Mouse (Mus musculus) megakaryocyte-erythroid progenitor cell, adult 5-6 weeks (primary cell): ENCODE data around the gene Ifi35. TPM values are rescaled to one million over a fixed set of nuclear protein-coding genes. Genes with fewer than 3 reads are reported as not detected.
A peak's percentile ranks its signal among the peaks of the same experiment; 100 is the strongest.

Experiments
- ATAC-seq: replicated peaks from 2 replicates; pipeline ENCODE4 v1.8.0; 2016; ENCODE audit warnings: mild to moderate bottlenecking, inconsistent platforms; ENCODE audit not compliant: severe bottlenecking, poor library complexity, low FRiP score, low TSS enrichment
- total RNA-seq, 2 experiments: library from RNA; stranded (forward) in 1 of 2; stranded (reverse) in 1 of 2; fragments of 200-1000, 215-1000 nt in 1 of 2; fragments of >200 nt in 1 of 2; fragmentation: Nextera tagmentation in 1 of 2; gene quantifications; 2 replicates each; pipeline ENCODE4 v1.2.3; 2014 to 2017

Ifi35 gene
- total RNA-seq, 2 experiments from 2014 or later, result 33.5 to 44.1 TPM

DNA sequence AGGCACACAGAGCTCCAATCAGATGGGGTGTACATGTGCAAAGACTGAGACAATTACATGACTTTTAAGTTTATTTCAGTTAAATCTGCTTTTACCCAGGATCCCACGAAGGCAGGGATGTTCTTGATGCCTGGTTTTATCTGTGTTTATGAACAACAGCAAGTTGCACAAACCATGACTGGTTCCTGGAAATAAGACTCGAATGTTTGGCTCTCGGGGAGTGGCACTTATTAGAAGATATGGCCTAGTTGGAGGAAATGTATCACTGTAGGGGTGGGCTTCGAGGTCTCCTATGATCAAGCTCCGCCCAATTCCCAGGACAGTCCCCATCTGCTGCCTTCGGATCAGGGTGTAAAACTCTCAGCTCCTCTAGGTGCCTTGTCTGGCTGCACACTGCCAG, 37.9 kb downstream of the Ifi35 start:
- peak; percentile 29 for ATAC-seq

DNA sequence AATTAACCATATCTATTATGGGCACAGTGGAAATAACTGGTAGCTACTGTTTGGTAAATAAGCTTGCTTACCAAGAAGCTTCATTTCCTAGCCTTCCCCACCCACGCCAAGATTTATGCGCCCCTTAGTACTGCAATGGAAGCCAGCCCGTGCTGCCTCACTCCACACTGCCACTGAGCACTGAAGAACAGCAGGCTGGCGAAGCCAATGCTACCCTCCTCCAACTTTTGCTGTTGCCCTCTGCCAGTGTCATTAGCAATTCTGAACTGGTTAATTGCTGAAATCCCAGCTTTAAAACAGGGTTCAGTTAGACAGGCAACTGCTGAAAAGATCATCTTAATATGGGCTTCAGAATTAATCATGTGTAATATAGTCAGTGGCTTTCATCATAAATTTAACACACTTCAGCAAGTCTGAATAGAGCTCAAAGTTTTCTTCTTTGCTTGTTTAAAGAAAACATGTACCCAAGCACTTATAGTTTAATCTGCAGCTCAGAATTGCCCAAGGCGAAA, 58.1 kb downstream of the Ifi35 start:
- no peak for ATAC-seq

DNA sequence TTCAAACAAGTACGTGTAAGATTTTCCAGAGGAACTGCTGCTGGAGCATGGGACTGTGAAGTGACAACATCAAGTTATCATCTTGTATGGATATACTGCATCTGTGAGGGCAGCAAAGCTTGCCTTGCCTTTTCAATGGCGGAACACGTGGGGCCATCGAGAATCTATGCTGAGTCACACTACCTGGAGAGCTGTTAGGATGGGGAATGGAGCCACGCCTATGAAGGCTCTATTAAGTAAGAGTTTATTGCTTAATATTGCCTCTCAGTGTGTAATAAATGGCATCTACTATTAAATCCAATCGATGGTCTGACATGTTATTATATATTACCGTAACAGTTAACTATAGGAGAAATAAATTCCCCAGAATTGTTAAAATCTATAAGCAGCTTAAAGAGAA, 58.9 kb downstream of the Ifi35 start:
- ATAC-seq, result no peak

Other genes with a start within 250 kb of the Ifi35 start
- 18.2 and 20.6 TPM in 2 replicates for gene Ezh1, start 221.9 kb upstream of the Ifi35 start, total RNA-seq (2014; fragmentation: Nextera tagmentation)
- gene Ezh1, start 221.9 kb upstream of the Ifi35 start, total RNA-seq (2017), result 13.8 and 20.3 TPM in 2 replicates
- gene Ramp2, start 202.4 kb upstream of the Ifi35 start, total RNA-seq (2014; fragmentation: Nextera tagmentation), result not detected in 2 replicates
- gene Ramp2, start 202.4 kb upstream of the Ifi35 start, total RNA-seq (2017), result not detected in 2 replicates
- 112 and 137 TPM in 2 replicates for gene Vps25, start 194.7 kb upstream of the Ifi35 start, total RNA-seq (2014; fragmentation: Nextera tagmentation)
- 44.7 and 71.5 TPM in 2 replicates for gene Vps25, start 194.7 kb upstream of the Ifi35 start, total RNA-seq (2017)
- 0.25 and 1.4 TPM in 2 replicates for gene Wnk4, start 187.8 kb upstream of the Ifi35 start, total RNA-seq (2014; fragmentation: Nextera tagmentation)
- 0.05 and 0.30 TPM in 2 replicates for gene Wnk4, start 187.8 kb upstream of the Ifi35 start, total RNA-seq (2017)
- gene Cntd1, start 169.4 kb upstream of the Ifi35 start, total RNA-seq (2014; fragmentation: Nextera tagmentation), result 2.3 and 3.7 TPM in 2 replicates
- gene Cntd1, start 169.4 kb upstream of the Ifi35 start, total RNA-seq (2017), result 2.1 and 4.2 TPM in 2 replicates
- 67.5 and 86.7 TPM in 2 replicates for gene Coa3, start 169.3 kb upstream of the Ifi35 start, total RNA-seq (2014; fragmentation: Nextera tagmentation)
- 28.4 and 40.6 TPM in 2 replicates for gene Coa3, start 169.3 kb upstream of the Ifi35 start, total RNA-seq (2017)
- 86.7 and 98.7 TPM in 2 replicates for gene Becn1, start 146.1 kb upstream of the Ifi35 start, total RNA-seq (2014; fragmentation: Nextera tagmentation)
- gene Becn1, start 146.1 kb upstream of the Ifi35 start, total RNA-seq (2017), result 160 and 162 TPM in 2 replicates
- 239 and 277 TPM in 2 replicates for gene Psme3, start 132.2 kb upstream of the Ifi35 start, total RNA-seq (2014; fragmentation: Nextera tagmentation)
- 176 and 226 TPM in 2 replicates for gene Psme3, start 132.2 kb upstream of the Ifi35 start, total RNA-seq (2017)
- 7.6 and 11.5 TPM in 2 replicates for gene Aoc2, start 123.3 kb upstream of the Ifi35 start, total RNA-seq (2014; fragmentation: Nextera tagmentation)
- 1.9 and 2.9 TPM in 2 replicates for gene Aoc2, start 123.3 kb upstream of the Ifi35 start, total RNA-seq (2017)
- not detected in 2 replicates for gene Aoc3, start 117.8 kb upstream of the Ifi35 start, total RNA-seq (2014; fragmentation: Nextera tagmentation)
- gene Aoc3, start 117.8 kb upstream of the Ifi35 start, total RNA-seq (2017), result 0.69 TPM in 1 of 2 replicates, not detected in the other
- gene G6pc, start 80.8 kb upstream of the Ifi35 start, total RNA-seq (2014; fragmentation: Nextera tagmentation), result not detected in 2 replicates
- not detected in 2 replicates for gene G6pc, start 80.8 kb upstream of the Ifi35 start, total RNA-seq (2017)
- gene Aarsd1, start 30.8 kb upstream of the Ifi35 start, total RNA-seq (2014; fragmentation: Nextera tagmentation), result 74.9 and 108 TPM in 2 replicates
- gene Aarsd1, start 30.8 kb upstream of the Ifi35 start, total RNA-seq (2017), result 81.8 and 87.7 TPM in 2 replicates
- gene Gm27029, start 23.6 kb upstream of the Ifi35 start, total RNA-seq (2014; fragmentation: Nextera tagmentation), result 4.9 and 7.1 TPM in 2 replicates
- 0.61 TPM in 1 of 2 replicates, not detected in the other for gene Gm27029, start 23.6 kb upstream of the Ifi35 start, total RNA-seq (2017)
- gene Rundc1, start 23.3 kb upstream of the Ifi35 start, total RNA-seq (2014; fragmentation: Nextera tagmentation), result 5.1 and 6.5 TPM in 2 replicates
- gene Rundc1, start 23.3 kb upstream of the Ifi35 start, total RNA-seq (2017), result 1.5 and 6.2 TPM in 2 replicates
- not detected in 2 replicates for gene Ptges3l, start 23.1 kb upstream of the Ifi35 start, total RNA-seq (2014; fragmentation: Nextera tagmentation)
- gene Ptges3l, start 23.1 kb upstream of the Ifi35 start, total RNA-seq (2017), result not detected in 2 replicates
- gene Rpl27, start 6.1 kb upstream of the Ifi35 start, total RNA-seq (2014; fragmentation: Nextera tagmentation), result 1,243 and 1,644 TPM in 2 replicates
- 3,990 and 4,375 TPM in 2 replicates for gene Rpl27, start 6.1 kb upstream of the Ifi35 start, total RNA-seq (2017)
- gene Rnd2, start 16.6 kb downstream of the Ifi35 start, total RNA-seq (2014; fragmentation: Nextera tagmentation), result 1.6 and 7.2 TPM in 2 replicates
- 3.5 and 3.8 TPM in 2 replicates for gene Rnd2, start 16.6 kb downstream of the Ifi35 start, total RNA-seq (2017)
- gene Vat1, start 17.8 kb downstream of the Ifi35 start, total RNA-seq (2014; fragmentation: Nextera tagmentation), result 6.5 and 7.4 TPM in 2 replicates
- 3.3 and 5.4 TPM in 2 replicates for gene Vat1, start 17.8 kb downstream of the Ifi35 start, total RNA-seq (2017)
- 37.5 and 45.4 TPM in 2 replicates for gene Brca1, start 103.5 kb downstream of the Ifi35 start, total RNA-seq (2014; fragmentation: Nextera tagmentation)
- gene Brca1, start 103.5 kb downstream of the Ifi35 start, total RNA-seq (2017), result 38.5 and 49.6 TPM in 2 replicates
- 50.1 and 74.2 TPM in 2 replicates for gene Nbr1, start 103.7 kb downstream of the Ifi35 start, total RNA-seq (2014; fragmentation: Nextera tagmentation)
- gene Nbr1, start 103.7 kb downstream of the Ifi35 start, total RNA-seq (2017), result 43.3 and 45.3 TPM in 2 replicates
- 0.85 and 1.7 TPM in 2 replicates for gene Tmem106a, start 133.8 kb downstream of the Ifi35 start, total RNA-seq (2014; fragmentation: Nextera tagmentation)
- gene Tmem106a, start 133.8 kb downstream of the Ifi35 start, total RNA-seq (2017), result 0.80 TPM in 1 of 2 replicates, not detected in the other
- not detected in 2 replicates for gene Gm11634, start 150.8 kb downstream of the Ifi35 start, total RNA-seq (2014; fragmentation: Nextera tagmentation)
- gene Gm11634, start 150.8 kb downstream of the Ifi35 start, total RNA-seq (2017), result not detected in 2 replicates
- gene Rdm1, start 178.8 kb downstream of the Ifi35 start, total RNA-seq (2014; fragmentation: Nextera tagmentation), result 13.0 and 21.8 TPM in 2 replicates
- gene Rdm1, start 178.8 kb downstream of the Ifi35 start, total RNA-seq (2017), result 2.0 and 5.3 TPM in 2 replicates
- 0.22 TPM in 1 of 2 replicates, not detected in the other for gene Arl4d, start 217.1 kb downstream of the Ifi35 start, total RNA-seq (2014; fragmentation: Nextera tagmentation)
- gene Arl4d, start 217.1 kb downstream of the Ifi35 start, total RNA-seq (2017), result 5.8 TPM in 1 of 2 replicates, not detected in the other